Mouse (Mus musculus) gastrocnemius, adult 8-10 months (tissue): ENCODE measurements around the gene Hist1h2bg. TPM values are rescaled to one million over a fixed set of nuclear protein-coding genes. Genes with fewer than 3 reads are reported as not detected.

Experiments
- DNase-seq, 2 experiments: peaks; one replicate each; pipeline ENCODE4 v3.0.0; 2022; ENCODE audit warnings: low spot score in 2 of 2
- microRNA-seq: library from miRNA; unstranded; fragments of <30 nt; microRNA quantifications from one replicate; pipeline ENCODE4 v1.2.0, GENCODE M21; 2022
- total RNA-seq, 4 experiments: library from RNA; stranded (reverse); gene quantifications; 2 replicates each; pipeline ENCODE4 v1.2.4; 2022

Gene Hist1h2bg
- total RNA-seq, 4 experiments from 2014 or later, result 5.2 to 8.5 (median 7.2) TPM

DNA sequence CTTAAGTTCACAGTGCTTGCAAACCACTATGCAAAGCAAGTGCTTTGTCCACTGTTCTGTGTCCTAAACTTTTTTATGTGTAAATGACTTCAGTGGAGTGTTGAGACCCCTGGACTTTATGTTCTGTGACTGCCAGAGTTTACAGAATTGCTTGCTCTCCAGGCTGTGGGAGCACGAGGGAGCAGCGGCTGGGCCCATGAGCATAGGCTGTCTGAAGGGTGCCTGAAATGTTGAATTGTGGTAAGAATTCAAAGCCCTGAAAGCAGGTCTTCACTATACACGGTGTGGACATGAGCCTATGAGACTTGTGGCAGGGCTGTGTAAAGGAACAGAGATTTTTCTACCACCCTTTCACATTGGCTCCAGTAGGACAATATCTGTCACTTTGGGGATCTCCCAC lies 40.4 kb downstream of the Hist1h2bg start:
- DNase-seq, result no peak

DNA sequence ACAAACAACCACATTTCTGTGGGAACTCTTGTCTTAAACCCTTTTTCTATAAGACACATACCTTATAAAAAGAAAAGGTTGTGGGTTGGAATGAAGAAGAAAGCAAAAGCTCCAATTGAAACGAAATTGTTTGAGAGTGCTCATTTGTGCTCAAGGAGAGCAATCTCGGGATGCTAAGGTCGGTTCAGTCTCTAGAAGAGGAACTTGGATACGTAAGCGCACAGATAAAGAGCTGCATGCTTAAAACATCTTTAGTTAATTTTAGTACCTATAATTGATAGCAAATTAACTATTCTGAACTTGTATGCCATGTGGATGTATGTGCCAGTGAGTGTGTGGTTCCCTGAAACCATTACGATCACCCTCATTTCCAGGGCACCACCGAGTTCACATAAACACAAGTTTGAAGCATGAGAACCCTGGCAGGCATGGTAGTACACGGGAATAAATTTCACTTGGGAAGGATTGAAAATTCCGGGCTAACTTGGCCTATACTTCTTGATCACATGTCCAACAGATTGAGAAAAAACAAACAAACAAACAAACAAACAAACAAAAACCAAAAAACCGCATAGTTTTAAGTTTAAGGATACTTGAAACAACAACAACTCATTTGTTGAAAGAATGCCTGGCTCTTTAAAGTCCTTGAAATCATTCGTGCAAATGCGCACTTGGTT lies 49.0 kb downstream of the Hist1h2bg start:
- no peak for DNase-seq

DNA sequence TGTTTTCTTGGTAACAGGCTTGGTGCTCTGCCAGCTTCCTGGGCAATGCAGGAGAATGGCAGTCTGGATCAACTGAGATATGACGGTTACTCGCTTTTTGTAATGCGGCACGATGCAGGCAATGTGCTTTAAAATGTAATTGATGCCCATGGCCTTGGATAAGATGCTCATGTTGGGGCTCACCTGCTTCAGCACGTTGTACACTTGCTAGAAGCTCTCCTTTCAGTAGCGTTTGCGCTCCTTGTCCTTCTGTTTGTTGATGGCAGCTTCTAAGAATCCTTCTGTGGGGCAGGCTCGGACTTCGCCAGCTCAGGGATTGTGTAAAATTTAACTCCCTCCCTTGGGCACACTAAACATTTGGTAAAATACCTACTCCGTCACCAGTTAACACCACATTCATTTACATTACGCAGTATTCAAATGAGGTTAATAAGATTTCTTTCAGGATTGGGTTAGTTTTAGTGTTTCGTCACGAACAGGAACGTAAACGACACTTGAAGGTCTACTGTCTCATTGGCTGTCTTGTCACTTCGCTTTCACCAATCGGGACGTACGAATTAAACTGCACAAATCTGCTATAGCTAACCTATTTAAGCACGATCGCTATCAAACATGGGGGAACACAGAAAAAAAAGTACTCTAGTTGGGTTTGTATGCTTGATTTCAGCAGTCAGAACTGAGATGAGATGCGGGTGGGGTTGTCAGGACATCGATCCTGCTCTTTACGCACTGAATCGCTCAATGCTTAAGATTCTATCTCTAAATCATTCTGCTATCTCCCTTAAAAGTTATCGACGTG lies 49.7 kb downstream of the Hist1h2bg start, which contains the start of gene Hist1h2be:
Hist1h2be (minus strand) TSS at position 392 of the 799 bp plus-strand sequence.
- peak; percentile 11 to 36 for DNase-seq

Small RNA genes lying within 50 kb of the gene (microRNA-seq; reads per million reads assigned to microRNA genes)
- gene Gm44297 (not detected), gene Gm44359 (not detected), gene Gm44394 (not detected)

Other genes starting within 250 kb of the Hist1h2bg start
- gene Zfp322a, start 202.2 kb upstream of the Hist1h2bg start, total RNA-seq, result 10 to 100 TPM in 1 of 4 experiments, 1 to 10 TPM in 3; 7.2 to 11.7 (median 8.3) TPM
- gene Abt1, start 147.5 kb upstream of the Hist1h2bg start, total RNA-seq, result 1 to 10 TPM; 3.2 to 4.8 (median 4.0) TPM
- not detected for gene Btn1a1, start 105.5 kb upstream of the Hist1h2bg start, total RNA-seq
- gene Btn2a2, start 82.5 kb upstream of the Hist1h2bg start, total RNA-seq, result not detected
- 100 to 1,000 TPM; 131 to 174 (median 160) TPM for gene Hist1h4h, start 40.3 kb upstream of the Hist1h2bg start, total RNA-seq
- gene Hist1h2af, start 37.5 kb upstream of the Hist1h2bg start, total RNA-seq, result 1 to 10 TPM in 1 of 4 experiments, not detected in 3; 1.5 TPM
- 1 to 10 TPM in 1 of 4 experiments, under 1 TPM in 1, not detected in 2; 0.75 to 2.2 TPM for gene Hist1h3g, start 36.0 kb upstream of the Hist1h2bg start, total RNA-seq
- gene Hist1h2bh, start 28.0 kb upstream of the Hist1h2bg start, total RNA-seq, result 1 to 10 TPM in 2 of 4 experiments, under 1 TPM in 2; 0.82 to 1.6 (median 1.2) TPM
- gene Hist1h3f, start 27.3 kb upstream of the Hist1h2bg start, total RNA-seq, result 1 to 10 TPM; 3.1 to 5.0 (median 4.4) TPM
- gene Hist1h4f, start 19.7 kb upstream of the Hist1h2bg start, total RNA-seq, result 10 to 100 TPM; 14.0 to 20.7 (median 16.1) TPM
- 1 to 10 TPM in 3 of 4 experiments, under 1 TPM in 1; 0.87 to 1.3 (median 1.3) TPM for gene Hist1h1d, start 18.1 kb upstream of the Hist1h2bg start, total RNA-seq
- 10 to 100 TPM; 14.8 to 21.5 (median 18.9) TPM for gene Hist1h3e, start 9.0 kb upstream of the Hist1h2bg start, total RNA-seq
- 1 to 10 TPM in 2 of 4 experiments, under 1 TPM in 2; 0.54 to 1.1 (median 0.88) TPM for gene Hist1h2ae, start 176 bp upstream of the Hist1h2bg start, total RNA-seq
- 1 to 10 TPM; 2.0 to 6.7 (median 5.1) TPM for gene Hist1h2bf, start 2.8 kb downstream of the Hist1h2bg start, total RNA-seq
- gene Hist1h2ad, start 3.0 kb downstream of the Hist1h2bg start, total RNA-seq, result 1 to 10 TPM in 1 of 4 experiments, not detected in 3; 2.2 TPM
- 1 to 10 TPM; 2.5 to 4.0 (median 3.2) TPM for gene Hist1h3d, start 4.4 kb downstream of the Hist1h2bg start, total RNA-seq
- 10 to 100 TPM; 37.8 to 57.9 (median 48.1) TPM for gene Hist1h4d, start 10.2 kb downstream of the Hist1h2bg start, total RNA-seq
- 10 to 100 TPM; 12.0 to 16.1 (median 12.9) TPM for gene Hist1h2be, start 49.7 kb downstream of the Hist1h2bg start, total RNA-seq
- gene Hist1h1e, start 51.2 kb downstream of the Hist1h2bg start, total RNA-seq, result 10 to 100 TPM; 32.8 to 56.3 (median 49.3) TPM
- 1 to 10 TPM in 1 of 4 experiments, under 1 TPM in 3; 0.65 to 1.1 (median 0.86) TPM for gene Hist1h2ac, start 112.6 kb downstream of the Hist1h2bg start, total RNA-seq
- gene Hist1h2bc, start 112.8 kb downstream of the Hist1h2bg start, total RNA-seq, result 10 to 100 TPM; 59.5 to 67.1 (median 62.0) TPM
- gene Hist1h1t, start 124.4 kb downstream of the Hist1h2bg start, total RNA-seq, result not detected
- gene Hist1h4c, start 127.1 kb downstream of the Hist1h2bg start, total RNA-seq, result 10 to 100 TPM; 66.4 to 87.5 (median 79.3) TPM
- 10 to 100 TPM; 23.6 to 29.2 (median 27.1) TPM for gene Hfe, start 139.5 kb downstream of the Hist1h2bg start, total RNA-seq
- gene Hist1h1c, start 167.4 kb downstream of the Hist1h2bg start, total RNA-seq, result 100 to 1,000 TPM; 196 to 246 (median 227) TPM
- gene Hist1h3c, start 174.2 kb downstream of the Hist1h2bg start, total RNA-seq, result not detected
- 1 to 10 TPM; 1.1 to 1.6 (median 1.4) TPM for gene Hist1h2bb, start 175.3 kb downstream of the Hist1h2bg start, total RNA-seq
- gene Hist1h2ab, start 179.7 kb downstream of the Hist1h2bg start, total RNA-seq, result 1 to 10 TPM in 2 of 4 experiments, under 1 TPM in 1, not detected in 1; 0.97 to 4.9 (median 3.5) TPM
- 1 to 10 TPM in 2 of 4 experiments, not detected in 2; 2.7 to 2.8 TPM for gene Hist1h3b, start 180.9 kb downstream of the Hist1h2bg start, total RNA-seq
- gene Hist1h4b, start 185.6 kb downstream of the Hist1h2bg start, total RNA-seq, result 1 to 10 TPM in 2 of 4 experiments, under 1 TPM in 1, not detected in 1; 0.82 to 2.9 (median 1.8) TPM
- 1 to 10 TPM in 3 of 4 experiments, under 1 TPM in 1; 0.82 to 3.3 (median 1.8) TPM for gene Hist1h4a, start 189.8 kb downstream of the Hist1h2bg start, total RNA-seq
- gene Hist1h3a, start 191.0 kb downstream of the Hist1h2bg start, total RNA-seq, result 1 to 10 TPM; 3.7 to 6.9 (median 4.3) TPM
- 1 to 10 TPM in 1 of 4 experiments, under 1 TPM in 3; 0.46 to 1.1 (median 0.78) TPM for gene Hist1h1a, start 192.3 kb downstream of the Hist1h2bg start, total RNA-seq
- not detected for gene Trim38, start 198.5 kb downstream of the Hist1h2bg start, total RNA-seq
- not detected for gene Slc17a2, start 235.6 kb downstream of the Hist1h2bg start, total RNA-seq